Mouse (Mus musculus): Measurements from ENCODE around the gene Cstf3.

- no peak for TF ChIP-seq CTCF (IDR thresholded peaks at IDR 0.05; ENCODE audit: low read depth, low read length)
- TF ChIP-seq POLR2A (IDR thresholded peaks at IDR 0.05; ENCODE audit: borderline replicate concordance, low read depth, low read length): no peak
Measured at GRCm38 (mm10) chr2:104578836-104579604, 11.3 kb upstream of the Cstf3 start.
